Mouse (Mus musculus) lung, adult 18-20 months (tissue): ENCODE measurements around the gene Phlpp1.
A peak's percentile ranks its signal among the peaks of the same experiment; 100 is the strongest.

Source experiments
- DNase-seq, 2 experiments: peaks; one replicate each; pipeline ENCODE4 v3.0.0; 2022; ENCODE audit warnings: mixed read lengths in 2 of 2

Phlpp1 gene

GRCm38 (mm10) chr1:106171241-106172220 is at the start of gene Phlpp1:
Phlpp1 (plus strand) TSS chr1:106171752.
- DNase-seq, result peak; percentile 100

- no peak for DNase-seq
These were observed 45.0 kb upstream of the Phlpp1 start for GRCm38 (mm10) chr1:106126601-106127000.

GRCm38 (mm10) chr1:106131697-106132349 is 39.7 kb upstream of the Phlpp1 start:
- no peak for DNase-seq

GRCm38 (mm10) chr1:106132350-106132700 is 39.2 kb upstream of the Phlpp1 start:
- no peak for DNase-seq

GRCm38 (mm10) chr1:106138691-106139090 is 32.9 kb upstream of the Phlpp1 start:
- DNase-seq, result no peak

GRCm38 (mm10) chr1:106139137-106139536 is 32.4 kb upstream of the Phlpp1 start:
- DNase-seq, result no peak

- no peak for DNase-seq
These were observed 29.5 kb upstream of the Phlpp1 start for GRCm38 (mm10) chr1:106142010-106142409.

- no peak for DNase-seq
These were observed 27.0 kb upstream of the Phlpp1 start for GRCm38 (mm10) chr1:106144534-106144933.

- no peak for DNase-seq
These were observed 26.5 kb upstream of the Phlpp1 start for GRCm38 (mm10) chr1:106145055-106145454.

- no peak for DNase-seq
These were observed 25.9 kb upstream of the Phlpp1 start for GRCm38 (mm10) chr1:106145565-106146190.

- no peak for DNase-seq
These were observed 22.9 kb upstream of the Phlpp1 start for GRCm38 (mm10) chr1:106148386-106149380.

- peak; percentile 52 to 68 for DNase-seq
These were observed 19.7 kb upstream of the Phlpp1 start for GRCm38 (mm10) chr1:106151846-106152245.

GRCm38 (mm10) chr1:106152742-106153141 is 18.8 kb upstream of the Phlpp1 start:
- DNase-seq, result no peak

GRCm38 (mm10) chr1:106154590-106154989 is 17.0 kb upstream of the Phlpp1 start:
- no peak for DNase-seq

GRCm38 (mm10) chr1:106155087-106155567 is 16.4 kb upstream of the Phlpp1 start:
- DNase-seq, result peak; percentile 15 to 31

- DNase-seq, result no peak
These were observed 15.8 kb upstream of the Phlpp1 start for GRCm38 (mm10) chr1:106155702-106156101.

- no peak for DNase-seq
These were observed 13.5 kb upstream of the Phlpp1 start for GRCm38 (mm10) chr1:106157961-106158515.

GRCm38 (mm10) chr1:106159667-106160066 is 11.9 kb upstream of the Phlpp1 start:
- DNase-seq, result no peak

- DNase-seq, result no peak
These were observed 10.6 kb upstream of the Phlpp1 start for GRCm38 (mm10) chr1:106160916-106161315.

GRCm38 (mm10) chr1:106162581-106162980 is 9.0 kb upstream of the Phlpp1 start:
- no peak for DNase-seq

GRCm38 (mm10) chr1:106163401-106163800 is 8.2 kb upstream of the Phlpp1 start:
- DNase-seq, result no peak

- DNase-seq, result no peak
These were observed 7.4 kb upstream of the Phlpp1 start for GRCm38 (mm10) chr1:106164111-106164510.
